Mouse (Mus musculus) macrophage (primary cell): ENCODE measurements around the gene AC161166.1. TPM values are rescaled to one million over a fixed set of nuclear protein-coding genes. Genes with fewer than 3 reads are reported as not detected.
"Not testable (repeated sequence)": the region's sequence is repeated elsewhere in the genome, so short reads cannot be mapped to it uniquely, and the experiment has no call there.

Experiments used
- H3K27ac ChIP-seq: fragments of 350-480 bp; formaldehyde crosslinking; 2 replicates; pipeline ENCODE4 v1.9.0; 2021
- H3K36me3 ChIP-seq: fragments of 350-480 bp; formaldehyde crosslinking; 2 replicates; pipeline ENCODE4 v1.9.0; 2021; ENCODE audit errors: inconsistent target
- H3K4me3 ChIP-seq: fragments of 350-480 bp; formaldehyde crosslinking; 2 replicates; pipeline ENCODE4 v1.9.0; 2021; ENCODE audit errors: inconsistent target
- H3K79me2 ChIP-seq: fragments of 350-480 bp; formaldehyde crosslinking; 2 replicates; pipeline ENCODE4 v1.9.0; 2021; ENCODE audit errors: inconsistent target
- WGBS: methylation state at CpG from one replicate; pipeline ENCODE4 v1.1.7; 2026; ENCODE audit warnings: inconsistent platforms; ENCODE audit not compliant: missing documents; 5-methylcytosine and 5-hydroxymethylcytosine counted together
- polyA plus RNA-seq: library from polyadenylated mRNA; stranded (reverse); fragments of 250-400 nt; gene quantifications from 3 replicates; pipeline ENCODE4 v1.2.4, GENCODE M21; 2018; ENCODE audit warnings: inconsistent platforms

Gene AC161166.1
- polyA plus RNA-seq, 1 experiment from 2014 or later: not detected

DNA sequence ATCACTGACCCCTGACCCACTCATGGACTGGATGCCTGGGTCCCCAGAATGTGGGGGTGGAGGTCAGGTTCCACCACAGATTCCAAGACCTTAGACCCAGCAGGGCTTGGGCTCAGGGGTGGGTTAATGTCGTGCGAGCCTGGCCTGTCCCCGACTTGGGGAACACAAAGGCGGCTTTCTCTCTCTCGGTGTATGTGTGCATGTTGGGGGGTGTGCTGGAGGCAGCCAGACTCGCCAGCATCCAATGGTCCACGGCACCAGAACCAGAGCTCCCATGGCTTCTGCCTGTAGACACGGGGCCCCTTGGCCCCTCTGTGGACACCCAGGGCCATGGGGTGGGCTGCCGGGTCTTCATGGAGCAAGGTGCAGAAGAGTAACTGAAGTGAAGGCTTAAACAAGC lies 26.8 kb downstream of the AC161166.1 start:
- Histone ChIP-seq H3K79me2 (no peaks in the 10 kb centered on the region), H3K36me3 (no peaks in the 10 kb centered on the region), H3K4me3 (no peak overlapping the region), H3K27ac (no peak overlapping the region)
- WGBS: 77% methylated on average over 9 of the region's 9 CpGs

- H3K36me3 ChIP-seq, H3K79me2 ChIP-seq, H3K27ac ChIP-seq, H3K4me3 ChIP-seq: not testable (repeated sequence)
- WGBS: 48% methylated on average over 6 of the region's 6 CpGs
These were observed 29.0 kb downstream of the AC161166.1 start for GRCm38 (mm10) chr7:24483291-24483690.

GRCm38 (mm10) chr7:24482208-24483020 lies 29.8 kb downstream of the AC161166.1 start:
- no peak overlapping the region for H3K27ac ChIP-seq
- H3K4me3 ChIP-seq: no peak overlapping the region
- WGBS: 13% methylated on average over 13 of the region's 38 CpGs
- H3K36me3 ChIP-seq: no peaks in the 10 kb centered on the region
- H3K79me2 ChIP-seq: no peaks in the 10 kb centered on the region

DNA sequence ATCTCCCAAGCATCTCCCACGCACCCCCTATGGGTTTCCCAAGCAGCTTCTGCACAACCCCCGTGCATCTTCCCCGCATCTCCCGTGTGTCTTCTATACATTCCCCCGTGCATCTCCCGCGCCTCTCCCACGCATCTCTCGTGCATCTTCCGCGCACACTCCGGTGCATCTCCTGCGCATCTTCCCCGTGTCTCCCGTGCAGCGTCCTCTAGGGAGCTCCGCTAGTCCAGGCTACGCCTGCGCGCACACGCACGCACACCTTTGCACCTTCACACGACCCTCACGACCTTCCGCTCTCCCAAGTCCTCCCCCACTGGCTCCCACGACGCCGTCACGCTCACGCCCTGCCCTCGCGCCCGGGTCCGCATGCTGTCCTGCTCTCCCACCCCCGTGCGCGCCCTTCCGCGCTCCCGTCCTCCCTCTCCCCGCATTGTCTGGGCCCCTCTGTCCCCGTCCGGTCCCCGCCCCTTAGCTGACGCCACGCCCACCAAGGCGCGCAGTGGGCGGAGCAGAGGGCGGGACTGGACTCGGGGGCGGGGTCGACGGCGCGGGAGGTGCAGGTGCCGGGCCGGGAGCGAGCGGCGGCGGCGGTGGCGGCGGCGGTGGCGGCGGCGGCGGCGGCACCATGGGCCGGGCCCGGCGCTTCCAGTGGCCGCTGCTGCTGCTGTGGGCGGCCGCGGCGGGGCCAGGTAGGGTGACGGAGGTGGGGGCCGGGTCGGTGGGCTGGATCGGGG lies 30.6 kb downstream of the AC161166.1 start, which contains the start of gene Cadm4:
Cadm4 (plus strand) TSS at position 550 of the 734 bp plus-strand sequence.
- WGBS: under 1% methylated on average over 53 of the region's 83 CpGs
- no peak within 1 kb of the TSS for H3K4me3 ChIP-seq
- H3K36me3 ChIP-seq: no peaks in the 10 kb centered on the region
- H3K27ac ChIP-seq: no peak within 1 kb of the TSS
- no peaks in the 10 kb centered on the region for H3K79me2 ChIP-seq

DNA sequence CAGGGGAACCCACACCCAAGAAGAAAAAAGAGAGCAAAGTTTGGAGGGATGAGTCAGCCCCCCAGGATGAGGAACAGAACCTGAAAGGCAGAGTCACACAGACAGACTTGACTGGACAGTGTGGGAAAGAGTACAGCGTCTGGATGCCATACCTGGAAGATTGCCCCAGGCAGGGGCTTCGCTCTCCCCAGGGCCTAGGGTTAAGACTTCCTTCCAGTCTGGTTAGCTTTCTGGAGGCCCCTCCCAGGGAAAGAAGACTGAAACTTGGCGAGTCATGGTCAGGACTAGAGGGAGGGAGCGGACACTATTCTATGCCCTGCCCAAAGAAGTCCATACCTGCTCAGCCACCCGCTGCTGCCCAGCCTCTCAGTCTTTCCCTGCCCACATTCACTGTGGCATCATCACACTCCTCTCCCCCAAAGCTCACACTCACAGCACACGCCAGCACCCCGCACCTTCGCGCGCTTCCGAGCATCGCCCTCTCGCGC lies 31.2 kb downstream of the AC161166.1 start:
- WGBS: 12% methylated on average over 14 of the region's 14 CpGs
- Histone ChIP-seq H3K4me3 (no peak overlapping the region), H3K36me3 (no peaks in the 10 kb centered on the region), H3K27ac (no peak overlapping the region), H3K79me2 (no peaks in the 10 kb centered on the region)

DNA sequence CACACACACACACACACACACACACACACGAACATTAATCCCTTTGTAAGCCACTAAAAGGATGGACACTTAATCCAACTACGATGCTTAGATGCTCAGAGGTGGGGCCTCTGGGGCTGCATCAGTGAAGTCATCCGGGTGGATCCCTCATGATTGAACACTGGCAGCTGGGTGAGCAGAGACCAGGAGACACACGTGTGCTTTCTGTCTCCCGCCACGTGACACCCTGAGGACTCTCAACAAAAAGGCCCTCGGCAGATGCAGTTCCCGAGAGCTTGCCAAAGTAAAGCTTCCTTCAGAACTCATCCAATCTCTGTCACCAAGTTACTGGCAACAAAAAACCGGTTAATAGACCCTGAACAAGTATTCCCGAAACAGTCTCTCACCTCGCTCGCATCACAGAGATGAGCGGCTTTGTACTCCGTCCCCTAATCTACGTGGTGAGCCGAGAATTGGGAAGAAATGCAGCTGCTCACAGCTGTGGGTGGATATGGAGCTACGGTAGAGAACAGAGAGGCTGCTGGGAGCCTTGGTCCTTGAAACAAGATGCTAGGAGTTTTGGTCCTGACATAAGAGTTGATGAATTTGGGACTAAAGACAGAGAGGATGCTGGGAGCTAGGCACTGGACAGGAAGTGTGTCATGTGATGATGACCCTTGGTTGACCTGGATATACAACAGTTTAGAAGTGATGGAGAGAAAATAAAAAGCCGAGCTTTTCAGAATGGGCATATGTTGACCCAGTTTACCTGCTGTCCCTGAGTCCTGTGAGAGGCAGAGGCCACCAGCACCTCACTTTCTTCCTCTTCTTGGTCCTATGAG lies 31.9 kb downstream of the AC161166.1 start:
- Histone ChIP-seq H3K79me2 (no peaks in the 10 kb centered on the region), H3K27ac (no peak overlapping the region), H3K4me3 (no peak overlapping the region), H3K36me3 (no peaks in the 10 kb centered on the region)
- 86% methylated on average over 18 of the region's 18 CpGs for whole genome bisulfite sequencing

- Histone ChIP-seq H3K79me2 (no peaks in the 10 kb centered on the region), H3K36me3 (no peaks in the 10 kb centered on the region), H3K27ac (no peak overlapping the region), H3K4me3 (no peak overlapping the region)
- 89% methylated on average over 2 of the region's 2 CpGs for WGBS
These were observed 32.6 kb downstream of the AC161166.1 start for GRCm38 (mm10) chr7:24479685-24480084.

GRCm38 (mm10) chr7:24478911-24479310 lies 33.3 kb downstream of the AC161166.1 start:
- H3K4me3 ChIP-seq: no peak overlapping the region
- H3K36me3 ChIP-seq: no peaks in the 10 kb centered on the region
- 95% methylated on average over 5 of the region's 5 CpGs for WGBS

DNA sequence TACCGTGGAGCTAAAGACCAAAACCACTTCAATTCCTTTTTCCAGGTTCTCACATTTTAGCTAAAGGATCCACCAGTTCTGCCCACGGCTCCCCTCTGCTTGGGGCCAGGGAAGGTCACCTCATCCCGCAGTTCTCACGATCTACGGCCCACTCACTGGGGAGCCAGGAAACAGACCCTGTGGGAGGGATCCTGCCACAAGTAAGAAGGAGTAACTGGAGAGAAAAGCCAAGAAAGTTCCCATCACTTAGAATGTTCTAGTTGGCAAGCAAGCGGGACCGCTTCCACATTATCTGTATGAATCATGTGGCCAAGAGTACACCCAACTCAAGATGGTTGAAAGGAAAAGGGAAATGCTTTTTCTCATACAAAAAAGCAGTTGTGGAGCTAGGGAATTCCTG lies 35.4 kb downstream of the AC161166.1 start:
- no peaks in the 10 kb centered on the region for H3K79me2 ChIP-seq
- 95% methylated on average over 7 of the region's 7 CpGs for WGBS

More at GRCm38 (mm10) chr7:24478911-24479310, 33.3 kb downstream of the AC161166.1 start:
- H3K79me2 ChIP-seq: no peaks in the 10 kb centered on the region
- H3K27ac ChIP-seq: no peak overlapping the region

DNA sequence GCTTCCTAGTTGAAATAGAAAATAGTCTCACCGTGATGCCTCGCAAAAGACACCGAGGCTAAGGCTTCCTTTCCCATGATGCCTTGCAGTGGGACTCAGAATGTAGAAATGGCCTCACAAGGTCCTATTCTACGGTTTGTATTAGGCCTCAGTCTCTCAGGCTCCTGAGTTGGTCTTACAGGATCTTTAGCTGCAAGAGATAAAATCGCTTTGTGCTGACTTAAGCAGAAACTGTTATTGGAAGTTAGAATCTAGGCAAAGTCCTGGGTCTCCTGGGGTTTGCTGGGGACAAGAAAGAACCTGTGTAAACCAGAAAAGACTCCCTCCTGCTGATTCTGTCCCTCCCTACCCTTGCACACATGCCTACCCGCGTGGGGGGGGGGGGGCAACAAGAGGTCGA lies 35.9 kb downstream of the AC161166.1 start:
- Histone ChIP-seq H3K27ac (no peak overlapping the region), H3K4me3 (no peak overlapping the region), H3K36me3 (peaks cover 16% of the 10 kb centered on the region; the same call in 1 of the 2 replicates), H3K79me2 (no peaks in the 10 kb centered on the region)
- WGBS: 87% methylated on average over 8 of the region's 8 CpGs

More for the DNA sequence above, 35.4 kb downstream of the AC161166.1 start:
- Histone ChIP-seq H3K4me3 (no peak overlapping the region), H3K36me3 (peaks cover 12% of the 10 kb centered on the region; the same call in 1 of the 2 replicates), H3K27ac (no peak overlapping the region)

DNA sequence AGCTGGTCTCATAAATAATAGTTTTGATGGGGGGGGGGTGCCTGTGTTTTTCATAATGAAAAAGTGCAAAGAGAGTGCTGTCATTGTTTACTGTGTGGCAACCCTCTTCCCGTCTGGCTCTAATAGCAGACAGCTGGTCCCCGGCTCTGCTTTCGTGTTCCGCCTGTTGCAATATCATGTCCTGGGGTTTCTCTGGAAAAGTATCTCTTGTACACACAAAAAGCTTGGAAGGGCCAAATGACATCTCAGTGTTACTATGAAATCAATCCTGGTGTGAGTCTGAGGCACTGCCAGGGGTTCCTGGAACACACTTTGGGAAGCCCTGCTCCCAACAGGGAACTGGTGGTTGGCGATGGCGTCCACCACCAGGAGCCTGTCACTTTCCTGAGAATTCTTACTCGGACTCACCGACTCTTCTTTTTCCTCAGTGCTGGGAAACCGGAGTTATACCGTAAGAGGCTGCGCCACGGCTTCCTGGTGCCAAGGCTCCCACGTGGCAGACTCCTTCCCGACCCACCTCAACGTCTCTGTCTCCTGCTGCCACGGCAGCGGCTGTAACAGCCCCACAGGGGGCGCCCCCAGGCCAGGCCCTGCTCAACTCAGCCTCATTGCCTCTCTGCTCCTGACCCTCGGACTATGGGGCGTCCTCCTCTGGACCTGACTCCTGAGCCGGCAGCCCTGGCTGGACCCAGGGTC lies 37.3 kb downstream of the AC161166.1 start:
- peaks cover 19% of the 10 kb centered on the region; the same call in 1 of the 2 replicates for H3K36me3 ChIP-seq
- no peak overlapping the region for H3K27ac ChIP-seq
- H3K79me2 ChIP-seq: no peaks in the 10 kb centered on the region; the same call in 1 of the 2 replicates
- no peak overlapping the region for H3K4me3 ChIP-seq
- WGBS: 95% methylated on average over 21 of the region's 21 CpGs

DNA sequence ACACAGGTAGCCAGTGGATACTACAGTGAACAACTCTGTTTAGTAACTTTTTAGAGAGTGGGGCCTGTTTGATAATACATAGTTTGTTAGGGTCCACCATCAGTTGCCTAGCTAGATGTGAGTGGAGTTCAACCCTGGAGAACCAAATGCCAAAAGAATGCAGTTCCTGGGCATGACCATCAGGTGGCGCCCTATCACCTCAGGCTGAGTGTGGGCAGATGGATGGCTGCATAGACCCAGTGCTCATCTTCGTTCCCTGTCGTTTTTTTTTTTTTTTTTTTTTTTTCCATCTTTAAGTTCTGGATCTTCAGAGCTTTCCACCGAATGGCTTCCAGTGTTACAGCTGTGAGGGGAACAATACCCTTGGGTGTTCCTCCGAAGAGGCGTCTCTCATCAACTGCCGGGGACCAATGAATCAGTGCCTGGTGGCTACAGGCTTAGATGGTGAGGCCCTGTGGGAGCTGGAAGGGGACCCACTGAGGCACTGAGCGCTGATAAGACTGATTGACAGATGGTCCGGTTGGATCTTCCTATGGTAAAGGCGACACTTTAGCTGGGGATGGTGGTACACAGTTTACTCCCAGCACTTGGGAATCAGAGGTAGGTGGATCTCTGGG lies 38.2 kb downstream of the AC161166.1 start:
- WGBS: 68% methylated on average over 10 of the region's 10 CpGs
- H3K4me3 ChIP-seq: no peak overlapping the region
- no peak overlapping the region for H3K27ac ChIP-seq

DNA sequence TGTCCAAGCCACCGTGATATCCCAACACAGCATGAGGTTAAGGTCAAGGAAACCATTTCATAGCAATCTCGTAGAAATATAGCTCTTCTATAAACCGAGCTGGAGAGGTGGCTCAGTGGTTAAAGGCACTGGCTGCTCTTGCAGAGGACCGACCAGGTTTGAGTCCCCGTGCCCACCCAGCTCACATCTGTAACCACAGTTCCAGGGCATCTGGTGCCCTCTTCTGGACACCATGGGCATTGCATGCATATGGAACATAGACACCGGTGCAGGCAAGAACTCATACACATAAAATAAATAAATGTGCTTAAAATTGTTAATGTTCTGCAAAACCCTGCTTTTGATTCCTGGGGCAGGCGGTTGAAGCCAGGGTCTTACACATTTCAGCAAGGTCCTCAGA lies 39.3 kb downstream of the AC161166.1 start:
- no peak overlapping the region for H3K27ac ChIP-seq
- H3K79me2 ChIP-seq: peaks cover 18% of the 10 kb centered on the region; the same call in 1 of the 2 replicates
- no peak overlapping the region for H3K4me3 ChIP-seq
- peaks cover 30% of the 10 kb centered on the region; the same call in 1 of the 2 replicates for H3K36me3 ChIP-seq
- WGBS: 83% methylated on average over 7 of the region's 7 CpGs

More for the DNA sequence above, 38.2 kb downstream of the AC161166.1 start:
- peaks cover 7% of the 10 kb centered on the region; the same call in 1 of the 2 replicates for H3K79me2 ChIP-seq
- H3K36me3 ChIP-seq: peaks cover 20% of the 10 kb centered on the region; the same call in 1 of the 2 replicates
